Mouse (Mus musculus) urinary bladder, adult 18-20 months (tissue): ENCODE data around the gene Pde4b.
A peak's percentile ranks its signal among the peaks of the same experiment; 100 is the strongest.

ENCODE experiments used
- DNase-seq, 2 experiments: peaks; one replicate each; pipeline ENCODE4 v3.0.0; 2022; ENCODE audit warnings: low spot score in 2 of 2, mixed read lengths in 2 of 2

The Pde4b gene

DNA sequence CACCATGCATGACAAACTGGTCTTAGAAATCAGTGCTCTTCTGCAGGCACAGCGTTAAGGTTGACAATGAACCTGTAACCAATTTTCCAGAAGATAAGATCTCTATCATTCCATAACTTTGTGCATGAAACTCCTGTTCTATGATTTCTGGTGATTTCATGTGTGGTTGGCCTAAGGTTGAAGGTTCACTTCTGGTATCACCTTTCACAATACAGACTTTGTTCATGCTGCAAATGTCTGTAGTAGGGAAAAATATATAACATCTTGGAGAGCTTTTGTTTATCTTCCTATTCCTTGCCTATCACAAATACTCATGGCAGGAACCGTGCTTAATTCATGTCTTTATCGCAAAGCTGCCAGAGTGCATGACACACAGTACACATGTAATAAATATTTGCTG is 319.5 kb downstream of the Pde4b start:
- no peak for DNase-seq

DNA sequence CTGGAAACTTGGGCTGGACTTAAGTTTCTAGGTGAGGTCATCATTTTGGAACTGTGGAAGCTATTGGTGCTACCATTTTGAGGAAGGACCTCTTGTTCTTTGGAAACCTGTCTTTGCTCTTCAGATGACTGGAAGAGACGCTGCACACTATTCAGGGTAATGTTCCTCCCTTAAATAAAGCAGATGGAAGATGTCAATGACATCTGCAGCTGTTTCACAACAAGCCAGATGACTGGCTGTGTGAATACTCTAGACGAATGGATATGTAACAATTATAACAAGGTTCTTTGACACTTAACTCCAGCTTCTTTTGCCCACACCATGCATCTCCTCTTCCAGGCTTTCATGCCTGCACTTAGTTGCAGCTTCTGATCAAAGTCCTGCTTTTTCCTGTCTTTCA is 320.8 kb downstream of the Pde4b start:
- no peak for DNase-seq

DNA sequence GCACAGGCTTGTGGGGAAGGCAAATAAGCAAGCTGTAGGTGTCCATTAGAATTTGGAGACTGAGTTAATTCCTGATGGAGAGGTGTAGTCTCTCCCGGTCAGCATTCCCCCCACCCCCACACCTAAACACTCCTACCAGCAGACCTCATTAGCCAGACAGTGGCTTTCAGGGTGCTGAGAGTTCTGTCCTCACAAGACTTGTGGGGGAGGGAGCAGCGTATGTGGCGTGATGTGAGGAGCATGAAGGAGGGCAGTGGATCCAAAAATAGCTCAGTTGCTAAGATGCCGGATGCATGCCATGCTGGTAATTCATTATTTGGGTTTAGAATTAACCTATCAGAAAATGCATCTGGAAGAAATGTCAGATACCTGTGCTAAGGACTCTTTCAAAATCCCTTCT is 321.6 kb downstream of the Pde4b start:
- DNase-seq: no peak

DNA sequence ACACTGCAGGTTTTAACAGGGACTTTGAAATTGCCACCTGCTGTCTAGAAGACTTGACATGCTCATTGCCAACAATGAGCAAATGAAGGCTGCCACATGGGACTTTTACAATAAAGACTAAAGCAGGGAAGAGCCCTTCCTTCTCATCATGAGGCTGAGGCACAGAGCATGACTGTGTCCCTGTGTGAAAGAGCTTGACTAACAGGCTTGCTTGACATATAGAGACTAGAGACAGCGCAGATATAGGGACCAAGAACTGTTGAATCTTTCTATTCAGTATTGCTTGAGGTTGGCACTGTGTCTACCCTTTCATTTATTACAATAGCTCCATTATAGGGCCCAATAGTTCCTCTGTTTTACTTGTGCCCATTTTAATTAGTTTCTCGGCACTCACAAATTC is 325.8 kb downstream of the Pde4b start:
- no peak for DNase-seq

GRCm38 (mm10) chr4:102413794-102414193 is 326.5 kb downstream of the Pde4b start:
- no peak for DNase-seq

DNA sequence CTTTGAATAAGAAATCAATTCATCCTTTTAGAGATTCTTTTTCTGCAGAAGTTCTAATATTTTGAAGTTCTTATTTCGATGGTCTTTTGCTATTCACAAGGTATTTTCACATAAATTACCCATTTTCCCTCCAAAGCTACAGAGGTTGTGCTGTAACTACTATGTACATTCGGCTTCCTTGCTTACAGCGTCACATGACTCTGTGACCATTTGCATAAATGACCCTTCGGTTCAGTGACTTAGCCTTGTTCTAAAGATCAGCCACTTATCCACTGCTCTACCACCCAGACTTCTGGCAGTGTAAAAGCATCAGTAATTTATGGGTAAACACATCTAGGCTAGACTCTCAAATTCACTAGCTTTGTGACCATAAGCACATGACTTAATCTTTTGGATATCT is 327.3 kb downstream of the Pde4b start:
- DNase-seq: no peak

DNA sequence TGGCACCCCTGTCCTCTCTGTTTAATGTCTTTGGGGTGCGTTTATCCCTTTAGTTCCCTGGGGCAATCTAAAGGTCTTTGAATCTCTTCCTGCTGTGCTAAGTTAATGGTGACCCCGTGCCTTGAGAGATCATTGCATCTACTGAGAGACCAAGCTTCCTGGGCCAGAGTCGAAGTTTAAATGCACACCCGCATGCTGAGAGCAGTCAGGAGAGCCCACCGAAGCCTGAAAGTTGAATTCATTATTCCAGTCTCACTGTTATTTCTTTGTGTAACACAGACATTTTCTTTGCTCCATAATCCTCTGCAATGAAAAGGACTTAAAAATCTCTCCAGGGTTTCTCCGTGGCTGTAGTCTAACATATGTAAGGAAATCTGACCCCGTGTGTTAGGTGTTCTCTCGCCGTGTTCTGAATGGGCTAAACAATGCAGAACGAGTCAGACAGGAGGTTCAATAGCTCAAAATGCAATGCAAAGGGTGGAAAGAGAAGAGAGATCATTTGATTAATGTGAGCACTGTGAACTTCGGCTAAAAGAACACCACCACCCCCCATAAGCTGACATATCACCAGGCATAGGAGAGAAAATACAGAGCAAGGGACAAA is 333.6 kb downstream of the Pde4b start:
- DNase-seq: no peak

GRCm38 (mm10) chr4:102421398-102421859 is 334.1 kb downstream of the Pde4b start:
- no peak for DNase-seq

- no peak for DNase-seq
Observed at GRCm38 (mm10) chr4:102424104-102424503, 336.8 kb downstream of the Pde4b start.

DNA sequence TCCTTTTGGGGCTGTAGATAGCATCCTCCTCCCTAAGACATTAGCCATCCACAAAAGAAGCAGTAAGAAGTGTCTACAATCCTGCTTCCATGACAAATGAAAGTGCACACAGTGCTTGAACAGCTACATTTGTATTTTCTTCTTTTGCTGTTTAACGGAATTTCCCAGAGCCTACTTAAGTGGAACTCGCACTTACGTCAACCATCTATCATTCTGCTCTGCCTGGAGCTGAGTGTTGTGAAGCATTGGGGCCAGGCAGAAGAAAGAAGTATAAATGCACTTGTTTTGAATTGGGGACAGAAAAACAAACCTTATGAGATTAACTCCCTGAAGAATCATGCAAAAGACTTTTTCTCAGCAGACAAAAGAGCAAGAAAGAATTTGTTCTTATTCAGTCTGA is 338.1 kb downstream of the Pde4b start:
- no peak for DNase-seq

- DNase-seq: peak in 1 of 2 experiments; percentile 13
Observed at GRCm38 (mm10) chr4:102429730-102430341, 342.5 kb downstream of the Pde4b start.

DNA sequence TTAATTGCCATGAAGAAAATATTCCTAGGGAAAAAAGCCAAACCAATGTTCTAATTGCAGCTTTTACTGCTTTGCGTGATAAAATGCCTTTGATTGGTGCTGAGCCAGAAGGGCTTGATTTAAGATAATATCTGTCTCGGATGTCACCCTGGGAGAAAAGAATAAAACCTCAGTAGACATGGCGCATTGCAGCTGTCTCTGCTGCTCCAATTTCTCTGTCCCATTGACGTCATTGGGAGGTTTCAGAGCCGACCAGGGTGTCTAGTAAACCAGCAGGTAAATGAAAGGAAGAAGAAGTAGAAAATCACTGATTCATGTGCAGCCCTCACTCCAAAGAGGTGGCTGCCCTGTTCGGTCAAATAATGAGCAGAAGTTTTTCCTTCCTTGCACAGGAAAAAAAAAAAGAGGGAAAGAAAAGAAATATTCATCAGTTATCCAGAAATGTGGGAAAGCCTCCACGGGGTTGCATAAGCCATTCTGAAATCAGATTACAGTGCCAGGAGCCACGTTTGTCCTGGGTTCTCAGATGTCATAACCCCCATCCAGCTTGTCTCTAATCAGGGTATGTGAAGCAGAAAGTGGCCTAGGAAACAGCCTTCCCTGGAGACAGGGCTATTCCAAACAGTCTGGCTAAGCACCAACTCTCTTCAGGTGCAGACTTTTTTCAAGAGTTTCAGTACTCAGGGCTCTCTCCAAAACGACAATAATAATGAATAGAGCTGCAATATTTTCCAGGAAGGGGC is 344.9 kb downstream of the Pde4b start:
- DNase-seq: no peak

DNA sequence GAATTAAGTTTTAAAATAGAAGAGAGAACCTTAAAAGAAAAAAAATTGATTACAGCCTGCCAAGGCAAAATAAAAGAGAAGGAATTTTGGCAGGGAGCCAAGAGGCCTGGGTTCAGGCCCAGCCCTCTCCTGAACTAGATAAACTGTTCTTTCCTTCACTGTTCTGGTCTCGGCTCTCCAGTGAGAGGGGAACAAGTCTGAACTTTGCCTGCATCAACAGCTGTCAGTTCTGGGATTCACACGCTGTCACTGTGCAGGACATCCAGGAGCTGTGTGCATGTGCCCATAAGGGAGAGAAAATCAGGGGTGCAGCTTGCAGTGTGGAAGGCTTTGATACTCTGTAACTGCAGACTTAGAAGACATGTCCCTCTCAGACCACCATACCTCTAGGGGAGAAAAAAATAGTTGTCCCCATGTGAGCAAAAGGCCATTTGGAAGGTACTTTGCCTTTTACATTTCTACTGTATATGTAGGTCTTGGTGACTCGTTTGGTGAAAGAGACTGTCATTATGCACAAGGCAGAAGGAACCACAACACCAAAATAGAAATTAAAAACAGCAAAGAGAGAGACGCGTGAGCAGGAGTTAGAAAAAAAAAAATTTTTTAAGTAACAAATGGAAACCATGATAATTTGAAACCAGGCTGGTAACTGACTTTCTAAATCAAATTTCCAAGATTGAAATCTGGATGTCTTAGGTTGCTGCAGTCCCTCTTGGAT is 352.2 kb downstream of the Pde4b start:
- no peak for DNase-seq

- DNase-seq: no peak
Observed at GRCm38 (mm10) chr4:102440119-102440481, 352.8 kb downstream of the Pde4b start.

- no peak for DNase-seq
Observed at GRCm38 (mm10) chr4:102443533-102443932, 356.2 kb downstream of the Pde4b start.

DNA sequence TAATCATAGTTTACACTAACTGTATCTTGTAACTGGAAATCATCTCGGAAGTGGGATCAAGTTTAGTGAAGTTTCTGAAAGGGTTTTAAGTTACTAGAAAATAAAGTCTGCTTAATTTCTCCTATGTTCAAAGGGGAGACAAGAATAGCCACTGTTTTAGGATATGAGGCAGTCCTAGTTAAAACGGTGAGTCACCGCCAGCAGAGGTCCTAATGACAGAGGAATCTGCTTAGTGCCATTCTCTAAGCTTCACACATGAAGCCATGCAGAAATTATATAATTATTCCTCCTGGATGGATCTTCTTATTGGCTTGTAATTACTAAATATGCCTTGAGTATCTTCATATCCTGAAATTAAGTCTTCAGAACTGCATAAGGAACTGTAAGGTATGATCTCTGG is 357.2 kb downstream of the Pde4b start:
- DNase-seq: no peak

GRCm38 (mm10) chr4:102446160-102446945 is 359.0 kb downstream of the Pde4b start:
- DNase-seq: no peak

- no peak for DNase-seq
Observed at GRCm38 (mm10) chr4:102456426-102456825, 369.1 kb downstream of the Pde4b start.

DNA sequence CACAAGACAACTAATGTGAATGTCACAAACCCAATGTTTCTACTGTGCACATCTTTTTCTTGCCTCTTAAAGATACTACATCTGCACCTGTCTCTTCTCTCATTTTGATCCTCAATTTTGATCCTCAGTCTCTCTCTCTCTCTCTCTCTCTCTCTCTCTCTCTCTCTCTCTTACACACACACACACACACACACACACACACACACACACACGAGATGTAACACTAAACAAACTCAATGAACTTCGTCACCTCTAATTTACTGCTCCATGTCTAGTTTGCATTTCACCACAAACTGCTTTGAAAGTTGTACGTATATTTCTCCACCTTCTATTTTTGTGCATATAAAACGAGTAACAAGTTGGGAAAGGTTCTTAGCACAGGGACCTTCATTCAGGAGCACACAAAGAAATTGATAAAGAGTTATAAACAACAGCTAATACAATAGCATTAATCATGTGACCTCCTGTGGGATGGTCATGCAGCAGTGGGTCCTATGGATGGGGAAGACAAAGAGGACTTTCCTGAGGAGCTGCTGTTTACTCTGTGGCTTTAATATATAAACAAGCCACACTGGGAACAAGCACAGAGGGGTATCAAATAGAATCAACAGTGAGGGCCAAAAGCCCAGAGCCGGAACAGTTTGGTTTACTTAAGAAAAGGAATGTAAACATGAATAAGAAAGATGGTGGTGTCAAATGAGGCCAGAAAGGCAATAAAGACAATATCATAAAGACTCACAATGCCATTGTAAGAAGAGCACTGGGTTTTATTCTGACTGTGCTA is 372.1 kb downstream of the Pde4b start:
- no peak for DNase-seq

DNA sequence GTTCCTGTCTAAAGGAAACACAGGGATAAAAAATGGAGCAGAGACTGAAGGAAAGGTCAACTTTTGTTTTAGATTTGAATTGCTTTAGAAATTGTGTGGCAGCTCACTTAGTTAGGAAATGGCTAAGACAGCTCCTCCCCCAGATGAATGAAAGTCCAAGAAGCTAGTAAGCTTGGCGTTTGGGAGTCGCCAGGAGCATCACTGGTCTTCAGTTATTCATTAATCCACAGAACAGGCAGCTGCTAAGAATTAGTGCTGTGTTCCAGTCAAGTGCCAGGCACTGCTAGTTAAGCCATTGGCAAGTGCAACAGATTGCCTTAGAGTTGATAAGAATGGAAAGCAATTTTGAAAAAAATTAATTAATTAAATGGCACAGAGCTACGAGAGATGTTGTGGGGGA is 390.8 kb downstream of the Pde4b start:
- DNase-seq: no peak

GRCm38 (mm10) chr4:102478860-102479259 is 391.5 kb downstream of the Pde4b start:
- no peak for DNase-seq
